Mouse (Mus musculus) adipocyte (in vitro differentiated cells): Measurements from ENCODE around the gene Lef1.
A peak's percentile ranks its signal among the peaks of the same experiment; 100 is the strongest.

Source experiments
- DNase-seq: peaks from one replicate; pipeline ENCODE4 v3.0.0-alpha.2; 2016; ENCODE audit warnings: low spot score

The Lef1 gene

DNA sequence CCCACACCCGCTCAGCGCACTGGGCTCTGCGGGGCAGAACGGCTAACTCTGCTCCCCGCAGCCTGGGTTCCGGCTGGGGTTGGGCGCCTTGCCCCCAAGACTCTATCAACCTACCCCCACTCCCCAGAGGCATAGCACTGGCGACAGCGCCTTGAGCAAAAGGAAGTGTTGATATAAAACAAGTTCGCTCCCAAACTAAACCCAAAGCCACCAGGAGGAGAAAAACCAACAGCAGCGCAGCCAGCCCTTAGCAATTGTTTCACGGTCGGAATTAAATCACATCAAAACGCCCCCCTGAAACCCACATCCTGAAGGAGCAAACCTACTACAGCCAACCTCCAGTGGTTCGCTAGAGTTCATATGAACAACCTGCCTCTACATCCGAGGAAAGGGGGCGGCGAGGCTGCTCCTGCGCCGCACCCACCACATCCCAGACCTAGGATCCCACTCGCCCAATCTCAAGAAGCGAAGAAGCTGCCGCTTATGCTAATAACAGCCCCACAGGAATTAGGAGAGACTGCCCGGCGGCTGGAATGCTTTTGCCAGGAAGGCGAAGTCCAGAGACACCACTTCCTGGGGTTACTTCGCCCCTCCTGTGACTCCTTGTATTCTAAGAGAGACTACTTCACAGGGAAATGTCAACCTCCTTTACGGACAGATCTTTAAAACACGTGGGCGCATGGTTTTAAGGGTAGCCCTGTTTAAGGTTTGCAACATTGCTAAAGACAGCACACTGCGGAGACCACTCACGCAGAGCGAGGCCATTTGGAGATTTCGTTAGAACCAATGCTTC lies 2.8 kb upstream of the Lef1 start:
- DNase-seq = no peak

DNA sequence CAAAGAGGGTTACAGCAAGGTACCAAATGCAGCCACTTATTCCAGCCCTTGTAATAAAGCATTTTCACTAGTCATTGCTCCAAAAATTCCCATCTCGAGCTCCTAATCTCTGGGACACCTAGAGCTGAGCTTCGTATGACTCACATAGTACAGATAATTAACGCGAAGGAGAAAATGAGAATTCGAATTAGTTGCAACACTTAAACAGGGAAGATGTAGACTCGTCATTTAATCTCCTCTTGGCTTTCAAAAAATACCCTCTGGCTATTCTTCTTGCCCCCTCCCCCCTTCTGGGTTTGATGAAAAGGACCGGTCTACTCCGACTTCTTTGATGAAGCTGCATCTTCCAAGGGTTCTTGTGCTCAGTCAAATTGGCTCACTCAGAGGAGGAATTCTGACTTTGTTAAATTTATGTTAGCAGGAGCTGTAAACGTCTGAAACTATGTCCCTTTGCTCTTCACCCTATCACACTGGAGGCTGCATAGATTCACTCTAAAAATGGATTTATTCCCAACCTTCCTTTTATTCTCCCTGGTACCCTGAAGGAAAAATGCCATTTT lies 2.1 kb upstream of the Lef1 start:
- no peak for DNase-seq

DNA sequence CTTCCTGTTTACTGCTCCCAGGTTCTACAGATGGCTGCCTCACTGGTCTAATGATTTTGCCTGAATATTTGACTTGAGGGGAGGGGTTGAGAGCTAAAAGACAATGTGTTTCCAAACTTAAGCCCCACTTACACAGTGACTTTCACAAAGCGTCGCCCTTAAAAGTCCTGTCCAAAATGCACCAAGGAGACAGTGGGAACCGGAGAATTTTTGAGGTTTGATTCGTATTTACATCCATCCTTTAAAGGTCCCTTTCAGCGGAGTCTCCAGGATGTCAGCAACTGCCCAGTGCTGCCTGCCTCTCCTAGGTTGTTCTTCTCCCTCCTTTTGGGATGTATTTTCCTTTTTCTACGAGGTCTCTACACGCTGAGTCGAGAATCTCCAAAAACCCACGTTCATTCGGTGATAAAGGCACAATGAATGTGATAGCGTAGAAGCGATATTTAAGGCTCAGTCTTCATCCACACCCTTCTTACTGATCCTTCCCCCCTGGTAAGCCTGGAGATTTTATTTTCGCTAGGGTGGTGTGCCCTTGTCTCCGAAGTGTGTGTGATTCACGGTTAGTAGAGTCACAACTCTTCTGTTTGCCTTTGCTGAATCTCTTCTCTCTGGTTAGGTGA lies 1.1 kb upstream of the Lef1 start:
- DNase-seq = no peak

DNA sequence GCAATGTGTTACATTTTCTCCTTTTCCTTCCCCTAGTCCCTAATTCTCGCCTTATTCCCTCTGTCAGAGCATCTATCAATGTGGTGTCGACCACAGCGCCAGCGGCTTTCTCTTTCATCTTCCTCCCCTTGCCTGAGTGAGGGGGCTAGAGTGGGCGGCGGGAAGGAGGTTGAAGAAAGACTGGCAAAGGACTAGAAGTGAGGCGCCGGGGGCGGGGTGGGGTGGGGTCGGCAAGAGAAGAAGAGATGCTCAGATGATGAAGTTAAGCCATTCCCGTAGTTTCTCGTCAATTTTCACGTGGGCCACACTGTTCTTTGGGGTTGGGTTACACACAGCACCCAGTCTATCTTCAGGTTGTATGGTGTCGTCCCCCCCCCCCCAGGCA lies 593 bp upstream of the Lef1 start:
- DNase-seq = no peak

DNA sequence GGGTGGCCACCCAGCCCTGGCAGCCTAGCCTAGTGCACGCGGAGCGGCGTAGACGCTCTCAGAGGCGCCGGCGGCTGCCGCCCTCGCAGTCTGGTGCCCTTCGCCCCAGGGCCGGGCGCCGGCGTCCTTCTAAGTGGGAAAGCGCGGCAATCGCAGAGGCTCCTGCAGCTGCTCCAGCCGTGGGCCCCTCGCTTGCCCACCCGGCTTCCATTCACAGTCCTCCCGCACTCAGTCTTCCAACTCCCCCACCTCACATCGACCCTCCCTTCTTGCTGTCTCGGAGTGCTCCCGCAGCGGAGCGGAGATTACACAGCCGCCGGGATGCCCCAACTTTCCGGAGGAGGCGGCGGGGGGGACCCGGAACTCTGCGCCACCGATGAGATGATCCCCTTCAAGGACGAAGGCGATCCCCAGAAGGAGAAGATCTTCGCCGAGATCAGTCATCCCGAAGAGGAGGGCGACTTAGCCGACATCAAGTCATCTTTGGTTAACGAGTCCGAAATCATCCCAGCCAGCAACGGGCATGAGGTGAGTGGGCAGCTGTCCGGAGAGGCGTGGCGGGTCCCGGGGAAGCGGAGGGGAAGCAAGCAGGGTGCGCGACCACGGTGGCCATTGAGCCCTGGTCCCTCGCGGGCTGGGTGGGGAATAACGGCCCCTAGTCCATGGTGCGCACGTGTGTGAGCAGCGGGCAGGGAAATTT lies 1.0 kb downstream of the Lef1 start:
- peak; percentile 53 for DNase-seq

DNA sequence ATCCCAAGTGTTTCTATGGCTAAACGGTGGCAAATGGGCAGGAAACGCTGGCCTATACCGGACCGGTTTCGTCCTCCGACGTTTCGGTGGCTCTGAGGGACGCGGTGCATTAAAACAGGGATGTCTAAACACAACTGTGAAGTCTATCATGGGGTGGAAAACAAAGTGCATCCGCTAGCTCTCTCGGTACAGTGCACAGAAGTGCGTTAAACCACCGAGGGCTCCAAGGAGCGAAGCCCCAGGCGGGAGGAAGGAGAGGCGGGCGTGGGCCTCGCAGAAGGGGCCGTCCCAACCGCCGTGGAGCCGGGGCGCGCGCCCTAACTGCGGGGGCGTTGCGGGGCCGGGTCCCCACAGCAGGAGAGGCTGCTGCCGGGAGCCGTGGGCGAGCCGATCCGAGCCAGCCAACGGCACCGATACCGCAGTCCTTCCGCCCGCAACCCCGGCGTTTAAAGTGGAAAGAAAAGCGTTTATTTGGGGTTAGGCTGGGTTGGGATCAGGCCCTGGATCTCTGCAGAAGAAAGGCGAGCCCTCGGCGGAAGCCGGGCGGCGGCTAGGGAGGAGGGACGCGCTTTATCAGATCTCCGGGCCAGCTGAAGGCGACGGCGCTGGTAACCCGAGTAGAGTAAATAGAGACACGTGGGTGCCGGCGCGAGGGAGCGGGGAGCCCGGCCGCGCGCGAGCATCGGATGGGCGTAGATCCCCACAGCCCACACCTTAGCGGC lies 1.7 kb downstream of the Lef1 start:
- peak; percentile 58 for DNase-seq

DNA sequence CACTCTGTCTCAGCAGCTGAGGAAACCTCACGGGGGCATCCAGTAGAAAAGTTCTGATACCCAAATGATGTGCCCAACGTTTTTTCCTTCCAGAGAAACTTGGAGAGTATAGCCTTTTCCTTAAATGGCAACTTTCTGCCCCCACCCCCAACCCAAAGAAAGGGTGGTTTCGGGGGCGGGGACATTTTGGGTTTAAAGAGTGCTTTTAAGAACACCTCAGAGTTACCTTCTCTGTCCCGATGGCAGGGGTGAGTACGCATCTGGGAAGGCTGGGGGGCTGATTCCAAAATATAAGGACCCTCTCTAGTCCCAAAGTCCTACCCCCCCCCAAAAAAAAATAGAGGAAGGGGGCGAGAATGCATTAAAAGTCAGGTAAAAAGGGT lies 2.3 kb downstream of the Lef1 start:
- no peak for DNase-seq

DNA sequence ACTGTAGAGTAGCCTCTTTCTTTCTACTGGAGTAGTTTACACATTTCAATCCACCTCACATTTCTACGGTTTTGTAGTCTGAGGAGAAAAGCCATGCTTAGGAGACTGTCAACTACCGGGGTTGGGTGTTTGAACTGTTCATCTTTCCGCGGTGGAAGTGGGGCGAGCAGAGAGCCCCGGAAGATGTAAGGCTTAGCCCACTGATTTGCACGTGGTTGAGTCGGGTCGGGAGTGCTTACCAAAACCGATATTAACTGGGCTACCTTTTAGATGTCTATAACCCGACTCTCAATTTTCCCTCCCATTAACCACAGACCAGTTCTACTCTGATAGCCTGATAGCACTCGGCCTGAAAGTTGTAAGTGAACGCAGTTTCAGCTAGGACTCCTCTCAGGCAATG lies 2.8 kb downstream of the Lef1 start:
- DNase-seq = no peak

DNA sequence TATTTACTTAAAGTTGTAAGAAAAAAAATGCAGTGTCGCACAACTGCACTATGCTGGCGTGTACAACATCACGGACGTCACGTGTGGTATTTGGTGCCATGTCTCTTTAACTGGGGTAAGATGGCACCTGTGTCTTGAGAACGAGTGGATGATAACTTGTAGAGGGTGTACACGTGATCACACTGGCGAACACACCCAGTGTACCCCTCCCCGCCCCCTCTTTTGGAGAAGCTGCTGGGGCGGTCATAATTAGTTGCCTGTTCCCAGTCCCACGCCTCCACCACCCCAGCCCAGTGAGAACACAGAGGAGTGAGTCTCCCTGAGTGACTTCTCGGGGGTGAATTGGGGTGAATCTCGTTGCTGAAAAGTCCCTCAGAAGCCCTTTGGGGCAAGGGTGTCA lies 5.8 kb downstream of the Lef1 start:
- no peak for DNase-seq

DNA sequence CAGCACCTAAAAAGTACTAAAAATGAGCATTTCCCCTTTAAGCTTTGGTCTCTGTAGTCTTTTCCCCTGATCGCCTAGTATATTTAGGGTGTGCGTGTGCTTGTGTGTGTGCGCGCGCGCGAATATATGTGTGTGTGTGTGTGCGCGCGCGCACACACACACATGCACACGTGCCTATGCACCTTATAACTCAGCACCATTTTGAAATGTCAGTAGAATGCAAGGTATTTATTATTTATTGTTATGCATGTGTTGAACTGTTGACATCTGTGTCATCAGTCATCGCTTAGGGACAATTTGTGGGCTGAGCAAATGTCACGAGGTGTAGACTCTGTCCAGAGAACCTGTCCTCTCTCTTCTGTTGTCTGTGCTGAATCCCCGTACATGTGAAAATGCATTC lies 7.1 kb downstream of the Lef1 start:
- DNase-seq = no peak

DNA sequence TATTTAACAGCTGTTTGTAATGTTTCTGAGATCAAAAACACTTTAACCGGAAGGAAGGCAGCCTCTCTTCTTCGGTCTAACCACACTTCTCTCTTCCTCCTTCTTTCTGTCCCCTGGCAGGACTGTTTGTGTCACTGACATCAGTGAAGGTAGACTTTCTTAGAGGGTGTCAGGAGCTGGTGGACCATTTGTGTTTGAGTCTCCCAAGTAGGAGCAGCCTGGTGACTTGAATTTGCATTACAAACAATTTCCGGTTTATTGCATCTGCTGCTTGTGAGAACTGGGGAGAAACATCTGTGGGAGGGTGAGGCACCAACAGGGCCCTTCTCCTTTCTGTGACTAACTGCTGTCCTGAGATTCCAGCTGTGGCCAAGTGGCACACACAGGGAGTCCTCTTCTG lies 7.6 kb downstream of the Lef1 start:
- peak; percentile 12 for DNase-seq

DNA sequence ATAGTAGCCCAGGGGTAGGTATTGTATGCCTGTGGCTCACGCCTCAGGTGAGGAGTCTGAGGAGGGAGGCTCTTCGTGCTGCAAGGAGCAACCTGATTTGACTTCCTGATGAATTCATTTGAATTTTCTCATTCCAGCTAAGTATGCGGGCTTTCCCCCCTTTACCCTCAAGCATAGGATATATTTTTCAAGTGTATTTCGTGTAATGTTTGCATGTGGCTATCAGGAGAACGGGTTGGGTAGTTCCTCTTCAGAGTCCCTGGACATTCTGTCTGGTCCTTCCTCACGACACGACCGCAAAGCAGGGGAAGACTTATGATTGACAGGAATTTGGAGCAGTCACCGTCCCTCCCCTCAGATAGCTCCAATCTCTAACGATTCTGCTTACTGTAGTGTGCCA lies 9.2 kb downstream of the Lef1 start:
- DNase-seq = no peak

DNA sequence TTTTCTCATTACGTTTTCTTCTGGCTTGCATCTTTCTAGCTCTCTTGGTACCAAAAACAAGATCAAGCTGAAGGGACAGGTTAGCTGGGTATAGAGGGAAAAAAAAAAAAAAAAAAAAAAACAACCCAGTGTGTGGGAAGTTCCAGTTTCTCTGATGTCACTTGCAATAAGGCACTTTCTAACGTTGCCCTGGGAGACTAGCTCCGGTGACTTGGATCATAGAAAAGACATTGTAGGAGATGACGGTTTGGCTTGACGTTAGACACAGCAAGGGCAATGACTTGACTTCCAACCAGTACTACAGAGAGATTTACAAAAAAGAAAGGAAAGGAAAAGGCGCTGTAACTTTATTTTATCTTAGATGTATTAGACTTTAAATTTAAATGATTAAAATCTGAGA lies 13.2 kb downstream of the Lef1 start:
- DNase-seq = no peak

DNA sequence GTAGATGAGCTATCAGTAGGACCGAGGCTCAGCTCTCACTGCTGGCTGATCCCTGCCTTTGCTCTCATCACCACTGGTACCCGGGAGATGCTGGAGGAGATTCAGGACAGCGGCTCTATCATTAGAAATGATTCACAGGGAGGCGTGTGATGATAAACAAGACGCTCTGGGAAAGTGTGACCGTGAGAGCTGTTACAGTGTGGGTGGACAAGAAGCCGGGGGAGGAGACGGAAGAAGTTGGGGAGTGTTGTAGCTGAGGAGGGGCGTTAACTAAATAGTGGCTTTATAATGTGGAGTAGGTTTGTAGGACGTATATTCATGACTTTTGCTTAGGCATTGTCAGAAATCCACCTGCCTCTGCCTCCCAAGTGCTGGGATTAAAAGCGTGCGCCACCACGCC lies 15.6 kb downstream of the Lef1 start:
- no peak for DNase-seq

DNA sequence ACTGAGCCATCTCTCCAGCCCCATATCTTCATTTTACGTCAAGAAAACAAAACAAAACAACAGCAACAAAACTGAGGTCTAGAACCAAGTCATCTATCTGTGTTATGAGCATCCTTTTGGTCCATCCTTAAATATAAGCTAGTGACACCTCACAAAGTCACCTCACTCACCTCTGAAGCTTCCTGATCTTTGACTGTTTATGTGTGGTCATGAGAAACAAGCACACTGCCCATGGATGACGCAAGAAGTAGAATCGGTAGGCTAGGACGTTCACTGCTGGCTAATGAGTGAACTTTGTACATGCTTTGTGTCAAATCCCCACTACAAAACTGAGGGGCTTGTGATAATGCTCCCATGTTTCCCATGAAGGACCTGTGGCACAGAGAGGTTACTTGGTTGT lies 16.2 kb downstream of the Lef1 start:
- peak; percentile 26 for DNase-seq

DNA sequence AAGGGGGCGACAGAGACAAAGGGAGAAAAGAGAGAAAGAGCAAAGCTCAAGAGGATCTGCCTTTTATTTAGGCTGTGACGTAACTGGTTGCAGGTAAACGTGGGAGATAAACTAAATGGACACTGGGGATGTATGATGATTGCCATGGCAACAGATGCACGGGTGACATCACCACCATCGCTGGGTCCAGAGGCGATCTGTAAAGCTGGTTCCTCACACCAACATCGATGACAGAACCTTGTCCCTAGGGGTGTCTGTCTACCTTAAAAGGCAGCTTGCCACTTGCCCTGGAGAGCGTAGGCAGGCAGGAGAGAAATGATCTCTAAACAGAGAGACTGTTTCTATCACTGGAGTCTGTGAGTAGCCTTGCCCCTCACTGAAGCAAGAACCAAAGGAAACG lies 23.7 kb downstream of the Lef1 start:
- no peak for DNase-seq

DNA sequence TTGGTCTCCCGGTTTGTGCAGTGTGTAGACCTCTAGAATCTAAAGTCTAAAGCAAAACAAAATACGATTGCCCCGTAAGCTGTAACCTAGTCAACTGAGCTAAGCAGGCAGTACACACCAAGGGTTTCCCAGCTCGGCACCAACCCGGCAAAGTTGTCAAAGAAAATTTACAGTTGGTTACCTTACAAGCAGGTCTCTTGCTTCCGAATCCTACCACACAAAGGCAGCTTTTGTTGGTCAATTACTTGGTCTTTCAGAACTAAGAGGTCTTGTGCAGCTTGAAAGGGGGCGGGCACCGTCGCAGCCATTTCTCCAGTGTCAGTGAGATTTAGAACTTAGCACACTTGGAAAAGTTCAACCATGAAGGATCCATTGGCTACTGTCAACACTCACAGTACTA lies 25.2 kb downstream of the Lef1 start:
- no peak for DNase-seq

DNA sequence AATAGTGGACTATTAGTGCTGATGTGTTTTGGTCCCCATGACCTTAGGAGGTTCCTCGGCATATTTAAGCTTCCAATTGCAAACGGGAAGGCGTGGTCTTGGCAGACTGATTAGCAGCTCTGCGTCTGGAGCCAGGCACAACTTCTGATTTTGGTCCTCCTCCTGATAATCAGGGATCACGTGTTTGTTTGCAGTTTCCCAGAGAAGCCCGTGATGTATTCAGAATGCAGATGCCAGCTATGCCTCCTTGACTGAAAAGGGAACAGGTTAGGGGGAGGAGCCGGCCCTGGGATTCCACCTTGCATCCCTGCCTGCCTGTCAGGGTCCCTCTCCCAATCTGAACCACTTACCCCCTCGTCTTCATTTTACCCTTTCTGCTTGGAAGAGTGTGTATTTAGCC lies 26.2 kb downstream of the Lef1 start:
- DNase-seq = no peak

DNA sequence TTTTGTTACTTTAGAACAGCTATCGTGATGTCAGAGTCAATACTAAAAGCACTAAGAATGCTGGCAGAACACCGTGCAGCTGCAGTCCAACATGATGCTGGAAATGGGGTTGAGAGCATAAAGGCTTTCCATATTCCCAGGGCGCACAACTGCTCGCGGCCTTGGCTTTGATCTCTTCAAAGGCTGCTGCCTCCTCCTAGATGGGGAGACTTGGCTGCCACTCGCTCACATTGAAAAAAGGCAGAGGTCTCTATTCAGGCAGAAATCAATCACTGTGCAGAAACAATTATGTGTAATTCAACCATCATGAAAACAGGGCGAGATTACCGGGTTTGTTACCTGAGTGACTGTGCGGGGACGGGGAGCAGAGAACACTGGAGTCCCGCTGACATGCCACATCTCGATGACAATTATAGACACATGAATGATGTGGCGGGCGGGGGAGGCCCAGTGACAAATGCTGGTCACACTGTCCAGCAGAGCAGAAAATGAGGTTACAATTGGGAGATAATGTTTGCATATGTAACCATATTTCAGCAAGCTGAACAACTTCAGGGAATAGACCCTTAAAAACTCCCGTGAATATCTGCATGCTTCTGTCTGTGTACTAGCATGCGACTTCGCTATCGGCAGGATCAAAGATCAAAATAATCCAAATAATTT lies 27.0 kb downstream of the Lef1 start:
- no peak for DNase-seq

DNA sequence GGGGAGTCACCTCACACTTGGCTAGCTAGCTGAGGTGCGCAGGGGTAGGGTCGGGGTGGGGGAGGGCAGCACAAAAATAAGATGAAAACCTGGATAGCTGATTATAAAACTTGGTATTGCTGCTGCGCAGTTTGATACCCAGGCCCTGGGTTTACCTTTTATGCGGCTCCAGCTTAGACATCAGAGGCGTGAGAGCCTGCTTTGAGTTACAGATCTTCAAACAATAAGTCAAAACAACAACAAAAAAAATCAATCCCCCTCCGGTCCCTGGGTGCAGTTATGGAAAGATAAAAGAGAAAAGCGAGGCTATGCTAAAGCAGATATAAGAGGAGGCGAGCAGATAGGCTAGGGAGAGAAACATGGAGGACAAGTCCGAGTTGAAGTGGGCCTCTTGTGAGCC lies 28.0 kb downstream of the Lef1 start:
- DNase-seq = no peak

DNA sequence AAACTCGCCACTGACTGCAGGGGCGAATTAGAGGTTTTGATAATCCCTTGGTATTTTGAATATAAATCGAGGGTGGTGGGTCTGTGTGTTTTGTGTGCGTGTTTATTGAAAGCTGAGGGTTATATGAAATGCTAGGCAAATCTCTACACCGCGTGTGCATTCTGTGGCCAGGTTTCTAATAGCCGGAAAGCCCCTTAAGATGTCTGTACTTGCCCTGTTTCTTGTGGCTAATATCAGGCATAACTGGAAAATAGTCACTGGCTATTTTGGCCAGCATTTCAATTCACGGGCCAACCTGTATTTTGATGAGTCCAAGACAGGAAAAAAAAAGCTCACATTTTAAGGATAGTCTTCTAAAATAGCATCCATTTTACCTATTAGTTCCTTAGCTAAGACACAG lies 28.5 kb downstream of the Lef1 start:
- no peak for DNase-seq
